In genomic region chr15:78826213-78827204, GRCm38 (mm10) we compare ENCODE assay signal across 7 mouse cellular contexts. TPM values are rescaled to one million over a fixed set of nuclear protein-coding genes. Genes with fewer than 3 reads are reported as not detected.
DNase-seq lines count a peak whose midpoint lies in the region; ATAC-seq and TF ChIP-seq lines count a peak whose summit lies in the region.

No protein-coding gene starts in this region.

- no peak overlapping the region for H3K27ac ChIP-seq in heart, postnatal 0 days (ENCODE audit: low read depth)
- H3K27ac ChIP-seq in lung, postnatal 0 days (ENCODE audit: low read length): no peak overlapping the region

- TF ChIP-seq EP300 in heart, postnatal 0 days (IDR thresholded peaks at IDR 0.05; ENCODE audit: low read depth): no peak; the same call in 1 of the 2 replicates
- TF ChIP-seq EP300 in lung, postnatal 0 days (IDR thresholded peaks at IDR 0.05): no peak

- peak; percentile 37 for TF ChIP-seq CTCF in G1E (IDR thresholded peaks at IDR 0.05; ENCODE audit: low read depth, low read length)
- TF ChIP-seq CTCF in heart, postnatal 0 days (IDR thresholded peaks at IDR 0.05; ENCODE audit: low read depth): peak; percentile 94
- peak; percentile 93 for TF ChIP-seq CTCF in lung, postnatal 0 days (IDR thresholded peaks at IDR 0.05)

- H3K27me3 ChIP-seq in G1E (ENCODE audit: insufficient read depth, low read length): peaks cover 23% of the 10 kb centered on the region
- 0 out of 2 replicates have a peak, but pooled peaks cover 13% of the 10 kb centered on the region for H3K27me3 ChIP-seq in heart, postnatal 0 days (ENCODE audit: control insufficient read depth, insufficient read depth, low read length)
- H3K27me3 ChIP-seq in lung, postnatal 0 days (replicated peaks; ENCODE audit: insufficient read depth, low read length): no peaks in the 10 kb centered on the region

- H3K36me3 ChIP-seq in G1E (replicated peaks): no peaks in the 10 kb centered on the region
- H3K36me3 ChIP-seq in heart, postnatal 0 days (replicated peaks; ENCODE audit: control insufficient read depth, insufficient read depth, low read length): no peaks in the 10 kb centered on the region
- no peaks in the 10 kb centered on the region for H3K36me3 ChIP-seq in lung, postnatal 0 days (ENCODE audit: insufficient read depth, low read length)

- H3K9me3 ChIP-seq in G1E (replicated peaks): no peaks in the 10 kb centered on the region
- no peaks in the 10 kb centered on the region for H3K9me3 ChIP-seq in heart, postnatal 0 days (replicated peaks; ENCODE audit: control insufficient read depth, low read length)
- no peaks in the 10 kb centered on the region for H3K9me3 ChIP-seq in lung, postnatal 0 days (ENCODE audit: low read length)

- peak; percentile 49 for DNase-seq in G1E (ENCODE audit: low spot score)
- DNase-seq in brain, adult 2 months (ENCODE audit: low read depth, low spot score): peak; percentile 81
- DNase-seq in heart, postnatal 0 days (ENCODE audit: low spot score): peak; percentile 84
- DNase-seq in kidney, postnatal 36 days: peak; percentile 82 to 87
- peak; percentile 90 for DNase-seq in lung, postnatal 0 days (ENCODE audit: low spot score)
- peak; percentile 92 for DNase-seq in retina, postnatal 1 day

- WGBS in heart, postnatal 0 days: 17% methylated on average over 28 of the region's 28 CpGs
- WGBS in lung, postnatal 0 days: 21% methylated on average over 28 of the region's 28 CpGs

- H3K4me2 ChIP-seq in heart, postnatal 0 days (ENCODE audit: low read depth, low read length): no peak overlapping the region
- no peak overlapping the region for H3K4me2 ChIP-seq in lung, postnatal 0 days (replicated peaks; ENCODE audit: low read depth, low read length)

- H3K4me1 ChIP-seq in G1E (ENCODE audit: insufficient read depth, low read depth, low read length): 0 out of 2 replicates have a peak, but pooled peaks cover 4% of the 10 kb centered on the region
- H3K4me1 ChIP-seq in heart, postnatal 0 days (ENCODE audit: control insufficient read depth, insufficient read depth): 0 out of 2 replicates have a peak, but pooled peaks cover 7% of the 10 kb centered on the region
- H3K4me1 ChIP-seq in lung, postnatal 0 days (ENCODE audit: insufficient read depth, low read depth, low read length): peaks cover 4% of the 10 kb centered on the region; the same call in 1 of the 2 replicates

- H3K9ac ChIP-seq in heart, postnatal 0 days (replicated peaks; ENCODE audit: low read depth, low read length): no peak overlapping the region
- H3K9ac ChIP-seq in lung, postnatal 0 days (replicated peaks; ENCODE audit: low read depth): no peak overlapping the region

- no peak overlapping the region for H3K4me3 ChIP-seq in G1E (ENCODE audit: low read depth, low read length)
- H3K4me3 ChIP-seq in heart, postnatal 0 days (ENCODE audit: low read depth, low read length): no peak overlapping the region
- H3K4me3 ChIP-seq in lung, postnatal 0 days (ENCODE audit: low read depth, low read length): no peak overlapping the region

- ATAC-seq in G1E (ENCODE audit: extremely low read depth, insufficient number of reproducible peaks, low FRiP score, poor library complexity, severe bottlenecking): no peak
- ATAC-seq in erythroblast, adult 5-6 weeks (replicated peaks; ENCODE audit: low FRiP score, poor library complexity, severe bottlenecking): peak; percentile 50
- ATAC-seq in heart, postnatal 0 days (ENCODE audit: insufficient read depth, low read depth): peak; percentile 76; the same call in 1 of the 2 replicates
- ATAC-seq in lung, postnatal 0 days: peak; percentile 74

RNA-seq across cellular contexts. Expression of gene Cdc42ep1, which starts 15.9 kb away (rescaled TPM):
- total RNA-seq in G1E (2014; fragmentation: Nextera tagmentation) (not detected in 2 replicates), G1E (2017) (0.11 TPM in 1 of 2 replicates, not detected in the other)
- polyA plus RNA-seq in G1E (2012): not detected in 2 replicates
- total RNA-seq in erythroblast, adult 5-6 weeks (2015; ENCODE audit: low replicate concordance): not detected in 2 replicates
- 0.70 TPM in 1 of 2 replicates, not detected in the other for total RNA-seq in erythroblast, adult 5-6 weeks (2017; ENCODE audit: low replicate concordance)
- 44.7 and 52.5 TPM in 2 replicates for total RNA-seq in heart, postnatal 0 days (2014; rRNA removed; ENCODE audit: low replicate concordance)
- 27.1 and 27.4 TPM in 2 replicates for polyA plus RNA-seq in heart, postnatal 0 days (2015; fragmentation: Nextera tagmentation; extraction: Ambion mirVana)
- 107 and 109 TPM in 2 replicates for polyA plus RNA-seq in lung, postnatal 0 days (2015; fragmentation: Nextera tagmentation; extraction: Ambion mirVana)

RNA-seq across cellular contexts. Expression of gene Card10, which starts 23.7 kb away (rescaled TPM):
- total RNA-seq in G1E (2014; fragmentation: Nextera tagmentation): not detected in 2 replicates
- not detected in 2 replicates for total RNA-seq in G1E (2017)
- not detected in 2 replicates for polyA plus RNA-seq in G1E (2012)
- total RNA-seq in erythroblast, adult 5-6 weeks (2015; ENCODE audit: low replicate concordance): 0.58 TPM in 1 of 2 replicates, not detected in the other
- total RNA-seq in erythroblast, adult 5-6 weeks (2017; ENCODE audit: low replicate concordance): 0.56 TPM in 1 of 2 replicates, not detected in the other
- total RNA-seq in heart, postnatal 0 days (2014; rRNA removed; ENCODE audit: low replicate concordance): 2.7 and 6.4 TPM in 2 replicates
- 4.0 and 4.6 TPM in 2 replicates for polyA plus RNA-seq in heart, postnatal 0 days (2015; fragmentation: Nextera tagmentation; extraction: Ambion mirVana)
- 7.5 and 8.3 TPM in 2 replicates for polyA plus RNA-seq in lung, postnatal 0 days (2015; fragmentation: Nextera tagmentation; extraction: Ambion mirVana)

RNA-seq across cellular contexts. Expression of gene Lgals2, which starts 28.8 kb away (rescaled TPM):
- not detected in 2 replicates for total RNA-seq in G1E (2014; fragmentation: Nextera tagmentation)
- total RNA-seq in G1E (2017): not detected in 2 replicates
- not detected in 2 replicates for polyA plus RNA-seq in G1E (2012)
- not detected in 2 replicates for total RNA-seq in erythroblast, adult 5-6 weeks (2015; ENCODE audit: low replicate concordance)
- total RNA-seq in erythroblast, adult 5-6 weeks (2017; ENCODE audit: low replicate concordance): not detected in 2 replicates
- 4.6 TPM in 1 of 2 replicates, not detected in the other for total RNA-seq in heart, postnatal 0 days (2014; rRNA removed; ENCODE audit: low replicate concordance)
- 0.27 and 0.36 TPM in 2 replicates for polyA plus RNA-seq in heart, postnatal 0 days (2015; fragmentation: Nextera tagmentation; extraction: Ambion mirVana)
- 1.6 and 2.4 TPM in 2 replicates for polyA plus RNA-seq in lung, postnatal 0 days (2015; fragmentation: Nextera tagmentation; extraction: Ambion mirVana)

RNA-seq across cellular contexts. Expression of gene Gga1, which starts 50.5 kb away (rescaled TPM):
- total RNA-seq in G1E (2014; fragmentation: Nextera tagmentation): 52.6 and 60.2 TPM in 2 replicates
- 9.6 and 10.0 TPM in 2 replicates for total RNA-seq in G1E (2017)
- polyA plus RNA-seq in G1E (2012): 158 and 177 TPM in 2 replicates
- total RNA-seq in erythroblast, adult 5-6 weeks (2015; ENCODE audit: low replicate concordance): 6.5 and 17.1 TPM in 2 replicates
- 3.5 and 3.7 TPM in 2 replicates for total RNA-seq in erythroblast, adult 5-6 weeks (2017; ENCODE audit: low replicate concordance)
- 32.4 and 40.5 TPM in 2 replicates for total RNA-seq in heart, postnatal 0 days (2014; rRNA removed; ENCODE audit: low replicate concordance)
- polyA plus RNA-seq in heart, postnatal 0 days (2015; fragmentation: Nextera tagmentation; extraction: Ambion mirVana): 30.1 and 32.4 TPM in 2 replicates
- polyA plus RNA-seq in lung, postnatal 0 days (2015; fragmentation: Nextera tagmentation; extraction: Ambion mirVana): 49.7 and 51.5 TPM in 2 replicates

RNA-seq across cellular contexts. Expression of gene Mfng, which starts 53.2 kb away (rescaled TPM):
- total RNA-seq in G1E (2014; fragmentation: Nextera tagmentation) (not detected in 2 replicates), G1E (2017) (not detected in 2 replicates)
- not detected in 2 replicates for polyA plus RNA-seq in G1E (2012)
- total RNA-seq in erythroblast, adult 5-6 weeks (2015; ENCODE audit: low replicate concordance): 0.38 and 1.7 TPM in 2 replicates
- total RNA-seq in erythroblast, adult 5-6 weeks (2017; ENCODE audit: low replicate concordance): 0.17 and 0.98 TPM in 2 replicates
- total RNA-seq in heart, postnatal 0 days (2014; rRNA removed; ENCODE audit: low replicate concordance): 12.9 and 13.1 TPM in 2 replicates
- 13.0 and 13.4 TPM in 2 replicates for polyA plus RNA-seq in heart, postnatal 0 days (2015; fragmentation: Nextera tagmentation; extraction: Ambion mirVana)
- 47.8 and 52.9 TPM in 2 replicates for polyA plus RNA-seq in lung, postnatal 0 days (2015; fragmentation: Nextera tagmentation; extraction: Ambion mirVana)

Comparison
In these comparisons a context has a peak if more than half of its experiments do, and no peak if none do; other contexts are left out.
1. CTCF ChIP-seq: peak in every context shown above with its lines; median percentile 94 in heart, postnatal 0 days; 93 in lung, postnatal 0 days; 37 in G1E.
2. RNA of gene Cdc42ep1, which starts 15.9 kb away (total RNA-seq): 44.7 to 52.5 TPM in heart, postnatal 0 days; 0.11 TPM in G1E and 0.70 TPM in erythroblast, adult 5-6 weeks; every median in the first group is over 10 times any median in the second.
3. Peak in every context shown above with its lines, with median percentiles within 50 percentile points of each other: DNase-seq.